Mouse (Mus musculus): ENCODE data around the gene Dlx3.

Gene Dlx3

GRCm38 (mm10) chr11:95157872-95158271 lies 38.0 kb downstream of the Dlx3 start:
- no peak for DNase-seq (ENCODE audit: low spot score)

GRCm38 (mm10) chr11:95159763-95160371 lies 39.9 kb downstream of the Dlx3 start:
- no peak for DNase-seq (ENCODE audit: low spot score)

- no peak for DNase-seq (ENCODE audit: low spot score)
These were observed 40.8 kb downstream of the Dlx3 start for GRCm38 (mm10) chr11:95160693-95161092.

- no peak for DNase-seq (ENCODE audit: low spot score)
These were observed 41.8 kb downstream of the Dlx3 start for GRCm38 (mm10) chr11:95161708-95162107.

- DNase-seq (ENCODE audit: low spot score) = no peak
These were observed 45.9 kb downstream of the Dlx3 start for GRCm38 (mm10) chr11:95165857-95166256.
